Mouse (Mus musculus) T-helper 2 cell (primary cell): ENCODE data around the gene Nos1ap.

ENCODE experiments used
- in situ Hi-C: fragments of 300-600 bp; cut with MboI, MseI; formaldehyde crosslinking; loops from one replicate; pipeline ENCODE4 v1.15.1; 2025; ENCODE audit warnings: high pct_unique_total_duplicates

Nos1ap gene

DNA sequence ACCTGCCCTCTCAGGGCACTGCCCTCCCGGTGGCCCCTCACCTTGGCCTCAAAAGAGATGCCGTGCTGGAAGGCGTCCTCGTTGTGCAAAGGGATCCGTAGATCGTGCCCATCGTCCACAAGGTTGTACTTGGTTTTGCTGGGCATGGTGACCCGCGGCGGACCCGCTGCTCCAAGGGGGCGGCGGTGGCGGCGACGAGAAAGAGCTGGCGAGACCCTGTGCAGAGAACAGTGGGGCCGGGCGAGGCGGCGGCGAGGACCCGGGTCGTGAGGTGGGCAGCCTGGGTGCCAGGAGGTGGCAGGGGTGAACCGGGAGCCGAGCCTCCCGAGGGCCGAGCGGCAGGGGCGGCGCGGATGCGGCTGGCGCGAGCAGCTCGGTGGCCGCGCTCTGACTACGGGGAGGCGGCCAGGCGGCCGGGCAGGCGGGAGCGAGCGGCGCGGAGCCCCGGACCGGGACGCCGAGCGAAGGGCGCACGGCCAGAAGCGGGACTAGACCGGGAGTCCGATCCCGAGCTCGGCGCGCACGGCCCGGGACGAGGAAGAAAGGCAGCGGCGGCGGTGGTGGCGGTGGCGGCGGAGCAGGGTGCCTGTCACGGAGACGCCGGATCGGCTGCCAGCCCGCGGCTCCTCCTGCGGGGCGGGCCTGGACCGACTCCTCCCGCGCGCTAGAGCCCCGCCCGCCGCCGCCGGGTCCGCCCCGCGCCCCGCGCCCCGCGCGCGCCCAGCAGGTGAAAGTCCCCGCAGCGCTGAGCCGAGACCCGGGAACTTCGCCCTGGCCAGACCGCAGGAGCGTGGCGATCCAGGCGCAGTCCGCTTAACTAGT is at the start of gene Nos1ap:
Nos1ap (minus strand) TSS at position 643 of the 822 bp plus-strand sequence.
- in situ Hi-C loops, result loop anchor here (25.0 kb wide), 1 partner anchor 1077 kb away; no protein-coding TSS in a partner anchor

- in situ Hi-C loops, result no loop called here
Measured at GRCm38 (mm10) chr1:170638941-170639340, 49.3 kb upstream of the Nos1ap start.

GRCm38 (mm10) chr1:170632856-170633255 is 43.2 kb upstream of the Nos1ap start:
- in situ Hi-C loops, result no loop called here

GRCm38 (mm10) chr1:170632385-170632784 is 42.7 kb upstream of the Nos1ap start:
- in situ Hi-C loops, result no loop called here

DNA sequence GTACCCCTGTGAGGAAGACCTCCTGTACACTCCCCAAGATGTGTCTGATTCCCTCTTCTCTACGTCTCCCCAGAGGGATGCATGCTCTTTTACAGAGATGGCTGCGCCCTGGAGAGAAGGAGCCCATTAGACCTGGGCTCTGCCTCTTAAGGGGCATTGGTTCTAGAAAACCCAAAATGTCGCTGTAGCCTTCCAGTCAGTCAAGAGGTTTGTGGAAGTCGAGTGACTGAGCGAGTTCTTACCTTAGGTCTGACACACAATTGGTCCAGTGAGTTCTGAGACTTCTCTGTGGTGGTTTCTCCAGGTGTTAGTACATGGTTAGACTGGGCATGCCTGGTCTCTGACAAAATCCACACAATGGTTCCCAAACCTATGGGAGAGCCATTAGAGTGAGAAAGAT is 41.9 kb upstream of the Nos1ap start:
- in situ Hi-C loops, result no loop called here

GRCm38 (mm10) chr1:170630489-170630888 is 40.8 kb upstream of the Nos1ap start:
- in situ Hi-C loops, result no loop called here

DNA sequence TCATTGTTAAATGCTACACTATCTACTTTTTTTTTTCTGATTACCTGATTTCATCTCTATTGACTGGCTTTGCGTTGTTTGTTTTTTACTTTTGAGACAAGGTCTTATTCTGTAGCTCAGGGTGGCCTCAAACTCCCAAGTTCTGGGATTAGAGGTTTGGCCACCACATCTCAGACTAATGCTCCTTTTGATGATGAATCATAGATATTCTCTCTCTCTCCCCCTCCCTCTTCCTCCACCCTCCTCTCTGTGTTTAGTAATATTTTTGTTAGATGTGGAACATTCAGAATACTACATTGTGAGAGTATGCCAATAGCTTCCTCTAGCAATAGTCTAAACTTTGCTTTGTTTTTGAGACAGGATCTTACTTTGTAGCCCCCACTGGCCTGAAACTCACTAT is 33.8 kb upstream of the Nos1ap start:
- in situ Hi-C loops, result no loop called here

- in situ Hi-C loops, result no loop called here
Measured at GRCm38 (mm10) chr1:170622934-170623333, 33.3 kb upstream of the Nos1ap start.

GRCm38 (mm10) chr1:170619686-170620374 is 30.2 kb upstream of the Nos1ap start:
- in situ Hi-C loops, result no loop called here

GRCm38 (mm10) chr1:170612968-170613872 is 23.6 kb upstream of the Nos1ap start:
- in situ Hi-C loops, result no loop called here

GRCm38 (mm10) chr1:170611631-170612030 is 22.0 kb upstream of the Nos1ap start:
- in situ Hi-C loops, result no loop called here

- in situ Hi-C loops, result no loop called here
Measured at GRCm38 (mm10) chr1:170610695-170611094, 21.0 kb upstream of the Nos1ap start.

GRCm38 (mm10) chr1:170610289-170610688 is 20.6 kb upstream of the Nos1ap start:
- in situ Hi-C loops, result no loop called here

DNA sequence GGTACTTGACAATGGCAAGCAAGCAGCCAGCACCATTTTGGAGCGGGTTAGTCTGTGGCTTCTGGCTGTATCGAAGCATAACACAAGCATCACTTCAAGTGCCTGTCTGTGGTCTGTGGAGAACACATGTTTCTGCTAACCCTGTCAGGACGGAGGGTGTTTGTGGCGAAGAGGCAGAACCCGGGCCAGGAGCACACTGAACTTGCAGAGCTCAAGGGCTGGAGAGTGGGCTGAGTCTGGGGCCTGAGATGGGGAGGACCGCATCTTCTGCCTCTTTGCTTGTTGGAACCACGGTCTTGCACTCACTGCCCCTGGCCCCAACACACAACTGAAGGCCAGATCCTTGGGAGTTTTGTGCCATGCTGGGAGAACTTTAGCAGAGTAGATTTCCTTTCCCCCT is 20.2 kb upstream of the Nos1ap start:
- in situ Hi-C loops, result no loop called here

- in situ Hi-C loops, result no loop called here
Measured at GRCm38 (mm10) chr1:170608461-170609071, 18.9 kb upstream of the Nos1ap start.

DNA sequence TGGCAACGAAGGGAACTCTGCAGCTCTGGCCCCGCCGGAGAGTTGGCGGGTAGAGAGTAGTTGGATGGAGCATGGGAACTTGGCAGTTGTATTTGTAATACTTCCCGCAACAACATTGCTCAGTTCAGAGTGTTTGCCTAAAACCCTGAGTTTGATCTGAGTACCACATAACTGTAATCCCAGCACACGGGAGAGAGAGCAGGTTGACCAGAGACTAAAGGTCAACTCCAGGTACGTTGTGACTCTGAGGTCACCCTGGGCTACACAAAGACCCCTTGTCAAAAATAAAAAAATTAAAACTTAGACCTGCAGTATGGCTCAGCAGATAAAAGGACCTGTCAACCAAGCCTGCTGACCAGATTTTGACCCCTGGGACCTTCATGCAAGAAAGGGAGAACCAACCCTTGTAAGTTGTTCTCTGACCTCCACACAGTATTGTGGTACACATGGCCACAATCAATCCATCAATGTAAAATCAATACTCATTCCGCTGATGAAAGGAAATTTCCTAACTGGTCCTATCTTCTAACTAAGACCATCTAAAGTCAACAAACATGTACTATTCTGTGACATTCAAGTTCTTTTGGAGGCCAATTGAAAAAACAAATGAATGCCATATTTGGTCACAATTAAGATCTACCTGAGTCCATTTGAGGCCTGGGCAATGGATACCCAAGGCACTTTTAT is 17.7 kb upstream of the Nos1ap start:
- in situ Hi-C loops, result no loop called here

DNA sequence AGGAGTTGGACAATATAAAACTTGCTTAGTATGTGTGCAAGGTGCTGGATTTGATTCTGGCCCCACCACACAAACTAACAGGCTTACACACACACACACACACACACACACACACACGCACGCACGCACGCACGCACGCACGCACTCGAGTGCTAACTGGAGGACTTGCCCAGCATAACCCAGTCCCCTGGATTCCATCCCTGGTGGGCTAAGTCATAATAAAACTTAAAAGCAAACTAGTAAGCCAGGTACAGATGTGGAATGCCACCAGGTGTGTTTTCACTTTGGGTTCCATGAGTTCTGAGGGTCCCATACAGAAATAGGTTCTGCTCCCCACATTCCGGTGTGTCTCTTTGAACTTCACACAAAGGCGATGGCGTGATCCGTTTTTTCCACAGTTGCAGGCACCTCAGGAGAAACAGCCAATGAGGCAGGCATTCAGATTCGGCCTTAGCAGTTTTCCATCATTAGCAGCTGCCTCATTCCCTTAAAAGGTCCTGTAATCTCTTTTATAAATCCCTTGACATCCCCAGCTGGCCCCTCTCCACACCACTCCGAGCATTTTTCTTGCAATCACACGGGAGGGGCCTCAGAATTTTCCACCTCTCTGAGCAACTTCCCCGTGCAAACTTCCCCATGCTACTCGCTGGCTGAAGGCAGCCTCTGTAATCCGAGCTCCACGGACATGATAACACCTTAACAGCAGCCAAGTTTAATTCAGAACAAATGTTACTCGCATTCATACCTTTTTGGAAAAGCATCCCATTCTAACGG is 15.8 kb upstream of the Nos1ap start:
- in situ Hi-C loops, result no loop called here

DNA sequence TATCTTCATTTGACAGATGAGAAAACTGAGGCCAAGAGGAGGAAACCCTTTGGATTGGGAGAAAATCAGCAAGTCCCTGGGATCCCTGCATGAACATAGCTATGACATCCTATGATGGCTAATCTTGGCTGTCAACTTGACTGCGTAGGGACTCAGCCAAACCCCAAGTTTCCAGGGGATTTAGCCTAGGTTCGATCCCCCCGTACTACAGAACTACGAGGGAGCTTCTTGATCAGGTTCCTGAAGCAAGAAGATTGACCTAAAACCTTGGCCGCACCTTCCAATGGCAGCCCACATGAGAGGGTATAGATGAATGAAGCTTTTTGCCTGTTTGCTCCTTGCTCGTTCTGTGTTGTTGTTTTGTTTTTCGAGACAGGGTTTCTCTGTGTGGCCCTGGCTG is 4.9 kb upstream of the Nos1ap start:
- in situ Hi-C loops, result loop anchor here (25.0 kb wide), 1 partner anchor 1082 kb away; no protein-coding TSS in a partner anchor

GRCm38 (mm10) chr1:170590531-170590930 is 870 bp upstream of the Nos1ap start:
- in situ Hi-C loops, result loop anchor here (25.0 kb wide), 1 partner anchor 1078 kb away; no protein-coding TSS in a partner anchor

DNA sequence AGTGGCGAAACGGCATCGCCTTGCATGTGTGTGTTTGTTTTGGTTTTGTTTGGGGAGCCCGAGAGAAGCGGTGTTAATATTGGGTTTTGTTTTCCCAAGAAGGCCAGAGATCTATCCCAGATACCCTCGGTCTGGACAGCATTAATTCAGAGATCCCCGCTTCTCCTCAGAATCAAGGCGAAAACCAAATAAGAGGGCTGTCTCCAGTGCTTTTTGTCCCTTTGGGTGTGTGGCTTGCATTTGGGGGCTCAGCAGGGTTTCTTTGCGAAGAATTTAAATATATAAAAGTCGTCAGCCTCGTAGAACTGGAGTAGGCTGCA is 340 bp upstream of the Nos1ap start:
- in situ Hi-C loops, result loop anchor here (25.0 kb wide), 1 partner anchor 1078 kb away; no protein-coding TSS in a partner anchor
